In the genomic region with DNA sequence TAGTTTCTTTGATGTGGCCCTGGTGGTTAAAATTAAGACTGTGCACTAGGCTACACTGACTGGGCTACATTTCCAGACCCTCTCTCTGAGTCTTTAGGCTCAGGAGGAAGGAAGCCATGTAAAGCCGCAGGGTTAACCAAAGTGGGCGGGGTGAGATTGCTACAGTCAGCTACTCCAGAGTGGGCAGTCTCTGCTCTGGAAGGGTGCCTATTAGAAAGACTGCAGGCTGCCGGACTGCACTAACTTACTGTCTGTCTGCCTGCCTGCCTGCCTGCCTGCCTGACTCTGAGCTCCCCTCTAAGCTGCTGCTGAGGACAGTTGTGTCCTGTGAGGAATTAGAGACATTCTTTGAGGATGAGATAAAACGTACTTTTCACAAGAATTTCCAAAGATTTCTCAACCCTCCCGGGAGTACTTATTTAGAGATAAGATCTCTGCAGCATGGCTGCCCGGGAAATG, we compare ENCODE assay signal across 8 mouse cellular contexts. TPM values are rescaled to one million over a fixed set of nuclear protein-coding genes. Genes with fewer than 3 reads are reported as not detected.
DNase-seq lines count a peak whose midpoint lies in the region; TF ChIP-seq lines count a peak whose summit lies in the region.

No protein-coding gene starts in this region.

- H3K27ac ChIP-seq in thymus, adult 2 months (ENCODE audit: control insufficient read depth, insufficient read depth, low read length) = no peak overlapping the region

- H3K27me3 ChIP-seq in thymus, adult 2 months (ENCODE audit: control insufficient read depth, insufficient read depth, low read length) = no peaks in the 10 kb centered on the region

- 1% methylated on average over 6 of the region's 6 CpGs for WGBS in thymus, adult 2 months

- no peak for TF ChIP-seq CTCF in thymus, adult 2 months (IDR thresholded peaks at IDR 0.05; ENCODE audit: borderline replicate concordance, control insufficient read depth, extremely low read depth, insufficient read depth, low read length, poor library complexity)

- no peaks in the 10 kb centered on the region for H3K36me3 ChIP-seq in thymus, adult 2 months (ENCODE audit: control insufficient read depth, insufficient read depth, low read length)

- peak; percentile 16 for DNase-seq in thymus, adult 2 months
- no peak for DNase-seq in thymus, adult 18-20 months
- peak; percentile 73 for DNase-seq in embryo, embryonic 11 days
- peak; percentile 60 for DNase-seq in heart, postnatal 4 days
- peak; percentile 57 to 58 for DNase-seq in lung, adult 18-20 months
- peak; percentile 32 for DNase-seq in thymus, postnatal 0 days (ENCODE audit: low spot score)
- DNase-seq in layer of hippocampus, postnatal 10 days (ENCODE audit: low spot score in 2 of 2) = no peak
- DNase-seq in cerebellum, adult 11 months = no peak

- no peak overlapping the region for H3K4me3 ChIP-seq in thymus, adult 2 months (ENCODE audit: control insufficient read depth, insufficient read depth, low read length)

- no peak for TF ChIP-seq POLR2A in thymus, adult 2 months (IDR thresholded peaks at IDR 0.05; ENCODE audit: control insufficient read depth, extremely low read depth, insufficient read depth, low read length, poor library complexity)

- H3K4me1 ChIP-seq in thymus, adult 2 months (replicated peaks; ENCODE audit: control insufficient read depth, insufficient read depth, low read length) = peaks cover 2% of the 10 kb centered on the region; the same call in 1 of the 2 replicates

RNA-seq across cellular contexts. Expression of a gene that starts 30.5 kb away (rescaled TPM):
- polyA plus RNA-seq in thymus, adult 2 months (2012; rRNA removed) = 48.1 and 59.8 TPM in 2 replicates
- 10 to 100 TPM; 29.3 to 31.3 TPM for total RNA-seq in heart, postnatal 4 days (2021)
- polyA plus RNA-seq in thymus, postnatal 0 days (2015; fragmentation: Nextera tagmentation; extraction: Ambion mirVana) = 42.2 and 48.4 TPM in 2 replicates
- total RNA-seq in layer of hippocampus, postnatal 10 days (2021) = 10 to 100 TPM; 39.0 to 44.3 TPM

Comparison
In these comparisons a context has a peak if more than half of its experiments do, and no peak if none do; other contexts are left out.
1. DNase-seq: peak in thymus, adult 2 months (single experiment), embryo, embryonic 11 days (single experiment), heart, postnatal 4 days (single experiment), lung, adult 18-20 months (2 of 2) and thymus, postnatal 0 days (single experiment); none in thymus, adult 18-20 months (0 of 2), layer of hippocampus, postnatal 10 days (0 of 2) and cerebellum, adult 11 months (single experiment).